Mouse (Mus musculus): ENCODE data around the gene Rbpj. TPM values are rescaled to one million over a fixed set of nuclear protein-coding genes. Genes with fewer than 3 reads are reported as not detected.

Rbpj gene
- polyA plus RNA-seq, 1 experiment from 2014 or later = 56.1 TPM

DNA sequence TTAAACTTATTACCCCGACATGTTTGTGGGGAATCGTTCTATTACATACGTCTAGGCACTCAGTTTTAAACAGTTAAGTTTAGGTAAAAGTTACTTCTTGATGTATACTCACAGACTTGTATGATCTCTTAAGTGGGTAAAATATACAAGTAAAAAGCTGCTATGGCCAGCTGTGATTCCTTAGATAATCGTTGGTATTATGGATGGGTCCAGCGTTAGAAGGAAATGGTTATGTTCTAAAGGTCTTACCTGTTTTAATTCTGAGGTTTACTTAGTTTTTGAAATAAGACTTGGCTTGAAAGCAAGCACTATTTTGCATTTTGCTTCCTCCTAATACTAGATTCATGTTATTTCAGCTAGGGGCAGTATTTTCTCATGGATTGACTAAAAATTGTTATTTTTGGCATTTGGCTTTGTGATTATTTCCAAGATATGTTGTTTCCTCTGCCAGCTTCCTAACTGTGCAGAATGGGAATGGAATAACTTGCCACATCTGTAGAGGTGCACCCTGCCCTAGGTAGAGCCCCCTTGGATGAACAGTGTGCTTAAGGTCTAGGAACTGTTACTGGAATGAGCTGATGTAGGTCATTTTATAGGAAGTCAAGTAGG, 127.2 kb downstream of the Rbpj start:
- no peak overlapping the region for H3K9ac ChIP-seq (ENCODE audit: low read depth, low read length)
- ATAC-seq (ENCODE audit: low FRiP score) (no peak), DNase-seq (ENCODE audit: low spot score) (no peak)
- no peaks in the 10 kb centered on the region; the same call in 1 of the 2 replicates for H3K4me1 ChIP-seq (replicated peaks; ENCODE audit: control insufficient read depth, insufficient read depth, low read length)
- H3K9me3 ChIP-seq (ENCODE audit: control insufficient read depth, low read length) = no peaks in the 10 kb centered on the region
- WGBS = 88% methylated on average over 5 of the region's 5 CpGs
- H3K27me3 ChIP-seq (ENCODE audit: control insufficient read depth, insufficient read depth, low read length) = no peaks in the 10 kb centered on the region
- H3K4me3 ChIP-seq (ENCODE audit: low read depth, low read length) = 0 out of 2 replicates have a peak overlapping the region, but pooled peaks have one; percentile 91
- no peaks in the 10 kb centered on the region for H3K36me3 ChIP-seq (ENCODE audit: control insufficient read depth, insufficient read depth, low read length)
- H3K4me2 ChIP-seq (replicated peaks; ENCODE audit: low read depth, low read length) = peak overlapping the region; percentile 18; the same call in 1 of the 2 replicates
- H3K27ac ChIP-seq (ENCODE audit: low read depth, low read length) = no peak overlapping the region

DNA sequence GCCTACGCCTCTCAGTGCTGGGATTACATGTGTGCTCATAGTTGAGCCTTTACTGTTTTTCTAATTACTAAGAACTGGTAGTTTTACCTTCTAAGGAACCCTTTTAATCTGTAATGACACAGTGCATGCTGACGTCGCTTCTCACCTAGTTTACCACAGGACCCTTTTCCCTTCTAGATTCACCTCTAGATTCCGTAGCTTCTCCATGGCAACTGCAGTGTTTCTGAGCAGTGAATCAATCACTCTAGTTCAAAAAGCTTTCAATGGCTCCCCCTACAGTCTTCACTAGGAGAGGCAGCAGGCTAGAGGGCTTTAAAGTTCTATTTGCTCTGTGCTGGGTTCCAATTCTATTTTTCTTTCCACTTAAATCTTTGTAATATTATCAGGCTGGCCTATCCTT, 128.3 kb downstream of the Rbpj start:
- Histone ChIP-seq H3K27me3 (ENCODE audit: control insufficient read depth, insufficient read depth, low read length) (no peaks in the 10 kb centered on the region), H3K27ac (ENCODE audit: low read depth, low read length) (no peak overlapping the region), H3K9ac (ENCODE audit: low read depth, low read length) (no peak overlapping the region), H3K9me3 (ENCODE audit: control insufficient read depth, low read length) (no peaks in the 10 kb centered on the region), H3K36me3 (ENCODE audit: control insufficient read depth, insufficient read depth, low read length) (no peaks in the 10 kb centered on the region), H3K4me1 (replicated peaks; ENCODE audit: control insufficient read depth, insufficient read depth, low read length) (no peaks in the 10 kb centered on the region; the same call in 1 of the 2 replicates), H3K4me3 (ENCODE audit: low read depth, low read length) (no peak overlapping the region), H3K4me2 (replicated peaks; ENCODE audit: low read depth, low read length) (no peak overlapping the region)
- DNase-seq (ENCODE audit: low spot score) (peak; percentile 74), ATAC-seq (ENCODE audit: low FRiP score) (no peak)
- 24% methylated on average over 4 of the region's 4 CpGs for WGBS

DNA sequence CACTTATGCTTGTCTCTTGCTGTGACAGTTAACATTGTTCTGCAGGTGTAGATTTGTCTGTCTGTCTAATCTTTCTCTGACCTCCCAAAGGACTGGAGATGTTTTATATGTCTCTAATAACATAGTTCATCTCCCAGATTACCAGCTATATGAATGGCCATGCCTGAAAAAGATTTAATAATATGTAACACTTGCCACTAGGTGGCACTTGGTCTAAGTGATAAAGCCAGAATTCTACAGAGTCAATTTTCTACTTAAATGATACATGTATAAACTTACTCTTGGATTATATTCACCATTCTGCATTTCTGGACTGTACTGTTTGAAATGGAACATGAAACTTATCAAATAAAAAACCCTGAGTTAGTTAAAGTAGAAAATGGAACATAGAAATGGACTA, 132.6 kb downstream of the Rbpj start:
- Histone ChIP-seq H3K4me3 (ENCODE audit: low read depth, low read length) (no peak overlapping the region), H3K9ac (ENCODE audit: low read depth, low read length) (no peak overlapping the region), H3K27me3 (ENCODE audit: control insufficient read depth, insufficient read depth, low read length) (no peaks in the 10 kb centered on the region), H3K4me1 (replicated peaks; ENCODE audit: control insufficient read depth, insufficient read depth, low read length) (no peaks in the 10 kb centered on the region; the same call in 1 of the 2 replicates), H3K4me2 (replicated peaks; ENCODE audit: low read depth, low read length) (no peak overlapping the region), H3K27ac (ENCODE audit: low read depth, low read length) (no peak overlapping the region), H3K9me3 (ENCODE audit: control insufficient read depth, low read length) (no peaks in the 10 kb centered on the region), H3K36me3 (ENCODE audit: control insufficient read depth, insufficient read depth, low read length) (no peaks in the 10 kb centered on the region)
- no peak for DNase-seq (ENCODE audit: low spot score)
- no peak for ATAC-seq (ENCODE audit: low FRiP score)

DNA sequence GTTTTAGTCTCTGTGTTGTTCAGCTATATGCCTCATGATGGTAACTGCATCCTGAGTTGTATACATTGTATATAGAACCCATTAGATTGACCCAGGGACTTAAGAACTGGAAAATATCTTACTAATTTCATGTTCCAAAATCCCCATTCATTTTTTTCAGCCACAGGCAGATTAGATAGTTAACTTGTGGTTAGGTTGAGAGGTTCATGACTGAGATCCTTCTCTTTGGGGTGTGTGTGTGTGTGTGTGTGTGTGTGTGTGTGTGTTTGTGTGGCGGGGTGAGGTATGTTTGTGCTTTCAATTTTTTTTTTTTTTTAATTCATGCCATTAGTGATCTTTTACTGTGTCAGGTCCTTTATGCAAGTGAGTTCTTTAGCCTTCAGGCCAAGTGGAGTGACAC, 133.2 kb downstream of the Rbpj start:
- 100% methylated on average over 1 of the region's 1 CpGs for WGBS
- no peak overlapping the region for H3K9ac ChIP-seq (ENCODE audit: low read depth, low read length)
- no peaks in the 10 kb centered on the region for H3K36me3 ChIP-seq (ENCODE audit: control insufficient read depth, insufficient read depth, low read length)
- DNase-seq (ENCODE audit: low spot score) (no peak), ATAC-seq (ENCODE audit: low FRiP score) (no peak)
- H3K4me2 ChIP-seq (replicated peaks; ENCODE audit: low read depth, low read length) = no peak overlapping the region
- H3K27ac ChIP-seq (ENCODE audit: low read depth, low read length) = no peak overlapping the region
- H3K4me1 ChIP-seq (replicated peaks; ENCODE audit: control insufficient read depth, insufficient read depth, low read length) = no peaks in the 10 kb centered on the region; the same call in 1 of the 2 replicates
- no peaks in the 10 kb centered on the region for H3K27me3 ChIP-seq (ENCODE audit: control insufficient read depth, insufficient read depth, low read length)
- H3K4me3 ChIP-seq (ENCODE audit: low read depth, low read length) = no peak overlapping the region
- H3K9me3 ChIP-seq (ENCODE audit: control insufficient read depth, low read length) = no peaks in the 10 kb centered on the region

DNA sequence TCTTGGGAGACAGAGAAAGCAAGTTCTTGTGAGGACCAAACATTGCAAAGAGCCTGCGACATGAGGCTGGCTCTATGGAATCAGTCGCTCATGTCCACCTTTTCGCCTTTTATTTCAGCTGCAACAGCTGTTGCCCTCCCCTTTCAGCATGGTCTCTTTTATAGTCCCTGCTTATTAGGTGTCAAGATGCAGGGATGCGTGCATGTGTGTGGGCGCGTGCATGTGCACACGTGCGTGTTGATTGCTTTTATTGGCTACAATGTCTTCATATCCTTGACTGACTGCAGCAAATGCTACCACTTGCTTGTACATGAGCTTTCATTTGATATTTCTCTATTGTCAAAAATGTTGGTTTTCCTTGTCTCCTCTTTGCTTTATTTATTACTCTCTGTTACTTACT, 136.2 kb downstream of the Rbpj start:
- H3K9ac ChIP-seq (ENCODE audit: low read depth, low read length) = no peak overlapping the region
- no peaks in the 10 kb centered on the region for H3K9me3 ChIP-seq (ENCODE audit: control insufficient read depth, low read length)
- no peak overlapping the region for H3K27ac ChIP-seq (ENCODE audit: low read depth, low read length)
- H3K36me3 ChIP-seq (ENCODE audit: control insufficient read depth, insufficient read depth, low read length) = no peaks in the 10 kb centered on the region
- H3K4me1 ChIP-seq (replicated peaks; ENCODE audit: control insufficient read depth, insufficient read depth, low read length) = no peaks in the 10 kb centered on the region
- no peak overlapping the region for H3K4me3 ChIP-seq (ENCODE audit: low read depth, low read length)
- 83% methylated on average over 8 of the region's 8 CpGs for WGBS
- H3K4me2 ChIP-seq (replicated peaks; ENCODE audit: low read depth, low read length) = no peak overlapping the region
- ATAC-seq (ENCODE audit: low FRiP score) = no peak
- no peaks in the 10 kb centered on the region for H3K27me3 ChIP-seq (ENCODE audit: control insufficient read depth, insufficient read depth, low read length)
- DNase-seq (ENCODE audit: low spot score) = no peak

DNA sequence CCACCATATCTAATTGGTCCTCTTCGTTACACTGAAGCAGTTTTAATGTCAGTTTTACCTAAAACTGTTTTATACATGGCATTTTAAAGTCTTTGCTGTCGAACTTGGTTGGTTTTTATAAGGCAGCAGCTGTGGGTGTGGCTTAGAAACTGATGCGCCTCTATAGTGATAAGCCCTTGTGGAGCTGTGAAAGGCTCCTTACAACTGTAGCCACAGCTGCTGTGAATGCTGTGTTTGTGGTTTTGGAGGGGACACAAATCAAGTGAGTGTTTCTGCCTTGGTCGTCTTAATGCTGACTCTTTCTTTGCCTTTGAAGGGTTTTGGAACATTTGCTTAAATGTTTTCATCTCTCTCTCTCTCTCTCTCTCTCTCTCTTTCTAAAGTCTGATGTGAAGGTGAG, 139.5 kb downstream of the Rbpj start:
- H3K4me1 ChIP-seq (replicated peaks; ENCODE audit: control insufficient read depth, insufficient read depth, low read length) = no peaks in the 10 kb centered on the region
- no peaks in the 10 kb centered on the region for H3K36me3 ChIP-seq (ENCODE audit: control insufficient read depth, insufficient read depth, low read length)
- ATAC-seq (ENCODE audit: low FRiP score) = no peak

DNA sequence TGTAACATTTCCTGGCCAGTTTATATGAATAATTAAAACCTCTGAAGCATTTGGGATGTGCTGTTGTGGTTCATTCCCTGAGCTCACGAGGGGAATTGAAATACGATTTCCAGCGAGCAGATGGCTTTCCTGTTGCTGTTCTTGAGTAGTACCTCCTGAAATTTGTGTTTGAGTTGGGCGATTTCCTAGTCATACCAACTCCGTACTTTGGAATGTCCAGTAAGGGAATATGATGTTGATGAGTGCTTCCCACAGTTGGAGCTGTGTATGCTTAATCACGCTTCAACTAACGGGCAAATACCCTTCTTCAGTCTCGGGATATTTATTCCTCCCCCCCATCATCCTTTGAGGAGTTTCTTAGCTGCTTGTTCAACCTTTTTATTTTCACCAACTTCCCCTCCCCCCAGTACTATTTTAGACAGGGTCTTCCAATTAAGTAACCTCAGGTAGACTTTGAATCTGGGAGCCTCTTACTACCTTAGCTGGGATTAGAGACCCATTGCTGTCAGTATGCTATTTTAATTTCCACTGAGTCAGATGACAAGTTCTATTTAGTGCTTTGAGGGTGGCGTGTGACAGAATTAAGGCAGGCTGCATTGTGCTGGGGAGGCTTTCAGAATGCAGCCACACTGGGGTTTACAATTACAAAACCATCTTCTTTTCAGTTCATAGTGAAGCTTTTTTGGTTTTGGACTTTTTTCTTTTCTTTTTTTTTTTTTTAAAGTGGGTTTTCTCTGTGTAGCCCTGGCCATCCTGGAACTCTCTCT, 141.5 kb downstream of the Rbpj start:
- DNase-seq (ENCODE audit: low spot score) (no peak), ATAC-seq (ENCODE audit: low FRiP score) (no peak)
- Histone ChIP-seq H3K9me3 (ENCODE audit: control insufficient read depth, low read length) (no peaks in the 10 kb centered on the region), H3K9ac (ENCODE audit: low read depth, low read length) (no peak overlapping the region), H3K27ac (ENCODE audit: low read depth, low read length) (no peak overlapping the region), H3K36me3 (ENCODE audit: control insufficient read depth, insufficient read depth, low read length) (no peaks in the 10 kb centered on the region), H3K27me3 (ENCODE audit: control insufficient read depth, insufficient read depth, low read length) (no peaks in the 10 kb centered on the region), H3K4me1 (replicated peaks; ENCODE audit: control insufficient read depth, insufficient read depth, low read length) (no peaks in the 10 kb centered on the region), H3K4me3 (ENCODE audit: low read depth, low read length) (no peak overlapping the region), H3K4me2 (replicated peaks; ENCODE audit: low read depth, low read length) (no peak overlapping the region)
- 86% methylated on average over 9 of the region's 9 CpGs for WGBS

More for the DNA sequence above, 139.5 kb downstream of the Rbpj start:
- Histone ChIP-seq H3K4me2 (replicated peaks; ENCODE audit: low read depth, low read length) (no peak overlapping the region), H3K9me3 (ENCODE audit: control insufficient read depth, low read length) (no peaks in the 10 kb centered on the region), H3K4me3 (ENCODE audit: low read depth, low read length) (no peak overlapping the region), H3K27me3 (ENCODE audit: control insufficient read depth, insufficient read depth, low read length) (no peaks in the 10 kb centered on the region), H3K9ac (ENCODE audit: low read depth, low read length) (no peak overlapping the region), H3K27ac (ENCODE audit: low read depth, low read length) (no peak overlapping the region)
- 93% methylated on average over 4 of the region's 4 CpGs for WGBS
- no peak for DNase-seq (ENCODE audit: low spot score)

DNA sequence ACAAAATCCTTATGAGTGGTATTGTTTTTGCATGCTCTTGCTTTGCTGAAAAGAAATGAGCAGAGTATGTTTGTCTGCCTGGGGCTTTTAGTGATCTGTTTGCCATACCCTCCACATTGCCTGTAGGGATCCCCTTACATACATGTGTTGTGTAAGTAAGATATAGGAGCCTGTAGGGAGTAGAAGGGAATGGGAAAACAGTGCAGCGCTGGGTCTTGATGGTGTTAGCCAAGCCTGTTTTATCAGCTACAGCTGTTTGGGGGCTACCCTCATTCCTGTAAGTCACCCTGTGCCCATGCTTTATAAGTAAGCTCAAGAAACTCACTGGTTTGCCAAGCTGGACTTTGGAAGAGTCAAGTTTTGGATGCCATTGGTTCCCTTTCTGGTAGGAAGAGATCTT, 152.9 kb downstream of the Rbpj start:
- no peak overlapping the region for H3K27ac ChIP-seq (ENCODE audit: low read depth, low read length)
- H3K27me3 ChIP-seq (ENCODE audit: control insufficient read depth, insufficient read depth, low read length) = no peaks in the 10 kb centered on the region
- ATAC-seq (ENCODE audit: low FRiP score) (no peak), DNase-seq (ENCODE audit: low spot score) (no peak)
- H3K9me3 ChIP-seq (ENCODE audit: control insufficient read depth, low read length) = no peaks in the 10 kb centered on the region
- H3K9ac ChIP-seq (ENCODE audit: low read depth, low read length) = no peak overlapping the region
- no peak overlapping the region for H3K4me3 ChIP-seq (ENCODE audit: low read depth, low read length)
- no peak overlapping the region for H3K4me2 ChIP-seq (replicated peaks; ENCODE audit: low read depth, low read length)
- no peaks in the 10 kb centered on the region for H3K36me3 ChIP-seq (ENCODE audit: control insufficient read depth, insufficient read depth, low read length)
- WGBS = 88% methylated on average over 1 of the region's 1 CpGs
- H3K4me1 ChIP-seq (replicated peaks; ENCODE audit: control insufficient read depth, insufficient read depth, low read length) = no peaks in the 10 kb centered on the region

DNA sequence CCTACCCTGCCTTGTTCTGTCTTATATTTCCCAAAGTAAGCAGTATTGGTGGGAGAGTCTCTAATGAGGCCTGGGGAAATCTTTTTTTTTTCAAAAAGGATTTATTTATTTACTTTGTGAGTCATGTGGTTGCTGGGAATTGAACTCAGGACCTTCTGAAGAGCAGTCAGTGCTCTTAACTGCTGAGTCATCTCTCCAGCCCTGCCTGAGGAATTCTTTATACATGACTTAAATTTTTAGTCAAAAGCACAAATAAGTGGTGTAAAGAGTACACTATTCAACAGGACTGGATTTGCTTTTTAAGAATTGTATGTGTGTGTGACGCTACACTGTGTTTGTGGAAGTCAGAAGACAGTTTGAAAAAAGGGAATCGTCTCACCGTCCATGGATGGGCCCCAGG, 166.1 kb downstream of the Rbpj start:
- no peak for ATAC-seq (ENCODE audit: low FRiP score)
- H3K9ac ChIP-seq (ENCODE audit: low read depth, low read length) = no peak overlapping the region
- no peaks in the 10 kb centered on the region for H3K27me3 ChIP-seq (ENCODE audit: control insufficient read depth, insufficient read depth, low read length)
- no peaks in the 10 kb centered on the region for H3K4me1 ChIP-seq (replicated peaks; ENCODE audit: control insufficient read depth, insufficient read depth, low read length)
- H3K4me2 ChIP-seq (replicated peaks; ENCODE audit: low read depth, low read length) = no peak overlapping the region
- H3K36me3 ChIP-seq (ENCODE audit: control insufficient read depth, insufficient read depth, low read length) = no peaks in the 10 kb centered on the region
- 85% methylated on average over 3 of the region's 3 CpGs for WGBS
- no peaks in the 10 kb centered on the region for H3K9me3 ChIP-seq (ENCODE audit: control insufficient read depth, low read length)
- no peak overlapping the region for H3K4me3 ChIP-seq (ENCODE audit: low read depth, low read length)
- no peak overlapping the region for H3K27ac ChIP-seq (ENCODE audit: low read depth, low read length)
- DNase-seq (ENCODE audit: low spot score) = no peak
